Mouse (Mus musculus): ENCODE results near the gene Stx4a. TPM values are rescaled to one million over a fixed set of nuclear protein-coding genes. Genes with fewer than 3 reads are reported as not detected.

The Stx4a gene
- polyA plus RNA-seq, 1 experiment from 2014 or later = 39.1 TPM

DNA sequence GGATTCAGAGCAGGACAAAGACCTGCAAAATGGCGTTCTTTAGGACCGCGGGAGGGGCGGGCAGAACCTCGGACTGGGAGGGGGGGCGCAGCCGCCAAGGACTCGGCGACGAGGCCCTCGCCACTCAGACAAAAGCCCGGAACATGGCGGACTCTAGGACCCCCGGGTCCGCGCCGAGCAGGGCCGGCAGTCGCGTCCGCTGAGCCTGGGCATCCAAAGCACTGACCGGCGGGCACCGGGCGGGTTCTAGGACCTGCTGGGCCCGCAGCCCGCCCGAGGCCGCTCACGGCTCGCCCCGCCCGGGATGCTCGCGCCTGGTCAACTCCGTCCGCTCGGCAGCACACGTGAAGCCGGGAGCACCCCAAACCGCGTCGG, 51.5 kb downstream of the Stx4a start:
- no peaks in the 10 kb centered on the region for H3K27me3 ChIP-seq (ENCODE audit: insufficient read depth, low read length)
- H3K4me3 ChIP-seq (replicated peaks; ENCODE audit: low read depth, low read length) = peak overlapping the region; percentile 79
- WGBS = 2% methylated on average over 42 of the region's 43 CpGs
- peaks cover 24% of the 10 kb centered on the region for H3K36me3 ChIP-seq (ENCODE audit: insufficient read depth, low read length)
- peak overlapping the region; percentile 66 for H3K4me2 ChIP-seq (ENCODE audit: low read length)
- TF ChIP-seq CTCF (IDR thresholded peaks at IDR 0.05; ENCODE audit: low read depth) = no peak
- no peaks in the 10 kb centered on the region for H3K9me3 ChIP-seq (replicated peaks; ENCODE audit: low read length)
- peaks cover 16% of the 10 kb centered on the region; the same call in 1 of the 2 replicates for H3K4me1 ChIP-seq (replicated peaks; ENCODE audit: insufficient read depth, low read length)
- ATAC-seq (replicated peaks; ENCODE audit: low FRiP score, low read depth) (peak; percentile 95), DNase-seq (ENCODE audit: low spot score) (peak; percentile 97)
- H3K27ac ChIP-seq = peak overlapping the region; percentile 98
- H3K9ac ChIP-seq (ENCODE audit: low read depth, low read length) = peak overlapping the region; percentile 90

DNA sequence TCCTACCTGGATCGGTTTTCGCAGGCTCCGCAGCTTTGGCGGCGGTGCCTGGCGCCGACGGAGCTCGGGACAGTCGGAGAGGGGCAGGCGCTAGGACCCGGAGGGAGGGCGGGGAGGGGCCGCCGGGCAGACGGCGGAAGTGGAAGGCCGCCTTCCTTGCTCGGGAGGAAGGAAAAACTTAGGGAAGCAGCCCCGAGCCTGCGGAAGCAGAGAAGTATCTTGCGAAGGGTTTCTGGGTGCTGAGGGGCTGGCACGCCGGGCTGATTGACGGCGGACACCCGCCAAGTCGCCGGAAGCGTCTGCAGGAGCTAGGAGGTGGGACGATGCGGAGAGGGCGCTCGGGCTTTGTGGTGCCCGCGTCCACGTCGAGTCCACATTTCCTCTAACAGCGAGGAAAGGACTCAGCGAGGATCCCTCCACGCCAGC, 52.0 kb downstream of the Stx4a start, which contains the start of gene Zfp646:
TSS of gene Zfp646 (plus strand) at position 181 of the 426 bp plus-strand sequence.
- Histone ChIP-seq H3K36me3 (ENCODE audit: insufficient read depth, low read length) (peaks cover 29% of the 10 kb centered on the region), H3K4me1 (replicated peaks; ENCODE audit: insufficient read depth, low read length) (peaks cover 16% of the 10 kb centered on the region; the same call in 1 of the 2 replicates), H3K27me3 (ENCODE audit: insufficient read depth, low read length) (no peaks in the 10 kb centered on the region), H3K27ac (peak within 1 kb of the TSS; percentile 98), H3K4me3 (replicated peaks; ENCODE audit: low read depth, low read length) (peak within 1 kb of the TSS; percentile 79), H3K4me2 (ENCODE audit: low read length) (peak within 1 kb of the TSS; percentile 66), H3K9me3 (replicated peaks; ENCODE audit: low read length) (no peaks in the 10 kb centered on the region), H3K9ac (ENCODE audit: low read depth, low read length) (peak within 1 kb of the TSS; percentile 90)
- WGBS = 0% methylated on average over 40 of the region's 41 CpGs
- TF ChIP-seq CTCF (IDR thresholded peaks at IDR 0.05; ENCODE audit: low read depth) = no peak
- ATAC-seq (replicated peaks; ENCODE audit: low FRiP score, low read depth) (peak; percentile 88), DNase-seq (ENCODE audit: low spot score) (peak; percentile 93)

DNA sequence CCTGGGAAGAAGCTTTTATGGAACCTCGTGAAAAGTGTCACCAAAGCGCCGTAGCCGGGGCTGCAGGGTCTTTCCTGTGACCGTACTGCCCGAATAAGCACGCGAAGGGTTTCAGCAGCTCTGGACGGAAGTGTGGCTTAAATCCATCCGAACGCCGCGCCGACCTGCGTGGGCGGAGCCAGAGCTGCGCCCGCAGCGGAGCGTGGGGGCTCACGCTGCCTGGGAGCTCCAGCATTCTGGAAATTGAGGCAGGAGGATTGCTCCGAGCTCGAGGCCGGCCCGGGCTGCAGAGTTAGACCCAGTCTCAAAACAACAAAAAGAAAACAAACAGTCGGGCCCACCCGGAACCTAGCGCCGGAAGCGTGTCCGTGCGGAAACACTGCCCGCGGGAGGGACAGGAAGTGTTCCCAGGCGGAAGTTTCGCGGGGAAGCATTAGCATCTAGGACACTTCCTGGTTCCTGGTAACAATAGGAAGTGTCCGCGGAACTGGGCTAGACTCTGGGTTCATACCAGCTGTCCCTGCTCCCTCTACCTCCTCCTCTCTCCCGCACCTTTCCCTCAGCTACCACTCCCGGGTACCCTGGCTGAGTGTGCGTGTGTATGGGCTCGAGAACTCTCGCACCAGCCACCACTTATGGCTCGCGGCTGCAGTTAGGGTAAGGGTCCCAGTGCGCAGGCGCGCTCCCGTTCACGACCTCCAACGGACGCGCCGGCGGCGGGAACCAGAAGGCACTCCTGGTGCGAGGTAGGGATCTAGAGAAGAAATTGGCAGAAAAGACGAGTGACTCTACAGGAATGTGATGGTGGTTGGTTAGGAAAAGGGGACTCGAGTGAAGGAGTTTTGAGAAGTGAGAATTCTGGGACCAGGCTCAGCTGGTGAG, 52.6 kb downstream of the Stx4a start, which contains the start of gene Zfp668:
TSS of gene Zfp668 (minus strand) at position 362 of the 882 bp plus-strand sequence.
- H3K27ac ChIP-seq = peak within 1 kb of the TSS; percentile 98
- peaks cover 35% of the 10 kb centered on the region for H3K36me3 ChIP-seq (ENCODE audit: insufficient read depth, low read length)
- DNase-seq (ENCODE audit: low spot score) = peak; percentile 96
- H3K27me3 ChIP-seq (ENCODE audit: insufficient read depth, low read length) = no peaks in the 10 kb centered on the region
- peak within 1 kb of the TSS; percentile 79 for H3K4me3 ChIP-seq (replicated peaks; ENCODE audit: low read depth, low read length)
- peak; percentile 61 for ATAC-seq (replicated peaks; ENCODE audit: low FRiP score, low read depth)
- no peak for TF ChIP-seq CTCF (IDR thresholded peaks at IDR 0.05; ENCODE audit: low read depth)
- under 1% methylated on average over 60 of the region's 60 CpGs for WGBS
- peaks cover 16% of the 10 kb centered on the region; the same call in 1 of the 2 replicates for H3K4me1 ChIP-seq (replicated peaks; ENCODE audit: insufficient read depth, low read length)
- H3K4me2 ChIP-seq (ENCODE audit: low read length) = peak within 1 kb of the TSS; percentile 66
- H3K9me3 ChIP-seq (replicated peaks; ENCODE audit: low read length) = no peaks in the 10 kb centered on the region
- H3K9ac ChIP-seq (ENCODE audit: low read depth, low read length) = peak within 1 kb of the TSS; percentile 90

DNA sequence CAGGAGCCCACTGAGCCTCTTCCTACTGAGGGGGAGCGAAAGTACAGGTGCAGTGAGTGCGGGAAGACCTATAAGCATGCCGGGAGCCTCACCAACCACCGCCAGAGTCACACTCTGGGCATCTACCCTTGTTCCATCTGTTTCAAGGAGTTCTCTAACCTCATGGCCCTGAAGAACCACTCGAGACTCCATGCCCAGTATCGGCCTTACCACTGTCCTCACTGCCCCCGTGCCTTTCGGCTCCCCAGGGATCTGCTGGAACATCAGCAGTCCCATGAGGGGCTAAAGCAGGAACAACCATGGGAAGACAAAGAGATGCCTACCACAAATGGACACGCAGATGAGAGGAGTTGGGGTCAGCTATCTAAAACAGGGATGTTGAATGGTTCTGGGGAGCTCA, 55.2 kb downstream of the Stx4a start:
- DNase-seq (ENCODE audit: low spot score) (no peak), ATAC-seq (replicated peaks; ENCODE audit: low FRiP score, low read depth) (no peak)
- no peaks in the 10 kb centered on the region for H3K9me3 ChIP-seq (replicated peaks; ENCODE audit: low read length)
- no peak overlapping the region for H3K9ac ChIP-seq (ENCODE audit: low read depth, low read length)
- no peak overlapping the region for H3K27ac ChIP-seq
- H3K27me3 ChIP-seq (ENCODE audit: insufficient read depth, low read length) = no peaks in the 10 kb centered on the region
- 95% methylated on average over 9 of the region's 9 CpGs for WGBS
- peaks cover 58% of the 10 kb centered on the region for H3K36me3 ChIP-seq (ENCODE audit: insufficient read depth, low read length)
- H3K4me3 ChIP-seq (replicated peaks; ENCODE audit: low read depth, low read length) = no peak overlapping the region
- no peak overlapping the region for H3K4me2 ChIP-seq (ENCODE audit: low read length)
- peaks cover 9% of the 10 kb centered on the region; the same call in 1 of the 2 replicates for H3K4me1 ChIP-seq (replicated peaks; ENCODE audit: insufficient read depth, low read length)
- TF ChIP-seq CTCF (IDR thresholded peaks at IDR 0.05; ENCODE audit: low read depth) = no peak

DNA sequence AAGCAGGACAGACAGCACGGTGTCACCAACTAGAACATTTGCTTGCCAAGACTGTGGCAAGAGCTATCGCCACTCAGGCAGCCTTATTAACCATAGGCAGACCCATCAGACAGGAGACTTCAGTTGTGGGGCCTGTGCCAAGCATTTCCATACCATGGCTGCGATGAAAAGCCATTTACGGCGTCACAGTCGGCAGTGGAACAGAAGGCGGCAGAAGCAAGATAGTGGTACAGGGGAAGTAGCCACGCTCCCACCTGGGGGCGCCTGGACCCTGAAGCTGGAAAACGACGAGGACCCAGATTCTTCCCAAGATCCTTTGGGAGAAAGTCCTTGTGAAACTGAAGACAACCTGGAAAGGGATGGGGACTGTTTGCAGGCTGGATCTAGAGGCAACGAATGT, 56.3 kb downstream of the Stx4a start:
- no peak for TF ChIP-seq CTCF (IDR thresholded peaks at IDR 0.05; ENCODE audit: low read depth)
- Histone ChIP-seq H3K9me3 (replicated peaks; ENCODE audit: low read length) (no peaks in the 10 kb centered on the region), H3K27ac (no peak overlapping the region), H3K4me2 (ENCODE audit: low read length) (no peak overlapping the region), H3K4me3 (replicated peaks; ENCODE audit: low read depth, low read length) (no peak overlapping the region), H3K27me3 (ENCODE audit: insufficient read depth, low read length) (no peaks in the 10 kb centered on the region), H3K4me1 (replicated peaks; ENCODE audit: insufficient read depth, low read length) (peaks cover 6% of the 10 kb centered on the region; the same call in 1 of the 2 replicates), H3K36me3 (ENCODE audit: insufficient read depth, low read length) (peaks cover 68% of the 10 kb centered on the region), H3K9ac (ENCODE audit: low read depth, low read length) (no peak overlapping the region)
- DNase-seq (ENCODE audit: low spot score) (no peak), ATAC-seq (replicated peaks; ENCODE audit: low FRiP score, low read depth) (no peak)
- 81% methylated on average over 12 of the region's 12 CpGs for WGBS

DNA sequence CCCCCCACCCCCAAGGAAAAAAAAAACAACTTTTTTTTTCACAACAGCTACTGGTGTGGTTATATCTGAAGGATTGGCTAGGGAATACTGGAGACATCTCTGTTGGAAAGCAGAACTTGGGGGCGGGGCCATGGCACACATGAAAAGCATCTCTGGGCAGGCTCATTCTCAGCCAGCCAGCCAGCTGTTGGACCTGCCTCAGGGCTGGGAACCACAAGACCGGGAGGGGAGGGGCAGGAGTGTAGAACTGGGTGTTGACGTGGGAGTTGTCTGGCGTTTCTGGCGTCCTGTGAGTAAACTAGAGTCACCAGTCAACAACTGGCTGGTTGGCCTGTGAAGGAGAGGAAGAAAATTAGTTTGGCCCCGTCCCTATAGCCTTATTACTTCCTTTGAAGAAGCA, 61.9 kb downstream of the Stx4a start:
- no peak overlapping the region for H3K27ac ChIP-seq
- no peak overlapping the region for H3K9ac ChIP-seq (ENCODE audit: low read depth, low read length)
- no peaks in the 10 kb centered on the region for H3K4me1 ChIP-seq (replicated peaks; ENCODE audit: insufficient read depth, low read length)
- no peak overlapping the region for H3K4me2 ChIP-seq (ENCODE audit: low read length)
- ATAC-seq (replicated peaks; ENCODE audit: low FRiP score, low read depth) (no peak), DNase-seq (ENCODE audit: low spot score) (peak; percentile 21)
- H3K36me3 ChIP-seq (ENCODE audit: insufficient read depth, low read length) = peaks cover 62% of the 10 kb centered on the region
- WGBS = 56% methylated on average over 6 of the region's 6 CpGs
- no peaks in the 10 kb centered on the region for H3K27me3 ChIP-seq (ENCODE audit: insufficient read depth, low read length)
- TF ChIP-seq CTCF (IDR thresholded peaks at IDR 0.05; ENCODE audit: low read depth) = no peak
- H3K4me3 ChIP-seq (replicated peaks; ENCODE audit: low read depth, low read length) = no peak overlapping the region
- no peaks in the 10 kb centered on the region for H3K9me3 ChIP-seq (replicated peaks; ENCODE audit: low read length)
